Mouse (Mus musculus) G1E (cell line): ENCODE data around the gene Ywhag.

Experiments
- CTCF ChIP-seq: IDR thresholded peaks from 2 replicates; pipeline ENCODE4 v1.5.1; 2012; ENCODE audit warnings: low read depth, low read length, inconsistent platforms, mixed read lengths
- GATA1 ChIP-seq: IDR thresholded peaks from 2 replicates; pipeline ENCODE4 v1.6.1; 2012; ENCODE audit warnings: borderline replicate concordance, low read length, inconsistent platforms, mixed read lengths

GRCm38 (mm10) chr5:135908185-135908584 is 26.2 kb downstream of the Ywhag start:
- TF ChIP-seq CTCF (no peak), GATA1 (no peak)
